Mouse (Mus musculus) stomach, embryonic 14.5 days (tissue): ENCODE measurements around the gene Vwa5b1. TPM values are rescaled to one million over a fixed set of nuclear protein-coding genes. Genes with fewer than 3 reads are reported as not detected.

Experiments used
- ATAC-seq: fragments of 200-750 bp; cut with Nextera tagmentation; 2 replicates; pipeline ENCODE4 v1.8.0; 2017; ENCODE audit warnings: low read depth, moderate TSS enrichment; ENCODE audit not compliant: insufficient number of reproducible peaks, insufficient read depth, low FRiP score
- H3K27ac ChIP-seq: fragments of 300-500 bp; sonication (generic); 2 replicates; pipeline ENCODE4 v1.5.1; 2014; ENCODE audit warnings: mild to moderate bottlenecking, low read length, moderate library complexity, mixed read lengths
- H3K27me3 ChIP-seq: fragments of 300-500 bp; sonication (generic); 2 replicates; pipeline ENCODE4 v1.6.1; 2014; ENCODE audit warnings: low read length, control low read depth, mixed read lengths; ENCODE audit not compliant: control insufficient read depth, insufficient read depth
- H3K36me3 ChIP-seq: fragments of 300-500 bp; sonication (generic); 2 replicates; pipeline ENCODE4 v1.6.1; 2014; ENCODE audit warnings: mild to moderate bottlenecking, control low read depth, low read length, moderate library complexity, mixed read lengths; ENCODE audit not compliant: control insufficient read depth, insufficient read depth
- H3K4me1 ChIP-seq: fragments of 300-500 bp; sonication (generic); 2 replicates; pipeline ENCODE4 v1.6.1; 2014; ENCODE audit warnings: low read length, control low read depth, mixed read lengths; ENCODE audit not compliant: control insufficient read depth, insufficient read depth
- H3K4me2 ChIP-seq: fragments of 300-500 bp; sonication (generic); replicated peaks from 2 replicates; pipeline ENCODE4 v1.6.1; 2014; ENCODE audit warnings: low read depth, low read length, control low read depth
- H3K4me3 ChIP-seq: fragments of 300-500 bp; sonication (generic); 2 replicates; pipeline ENCODE4 v1.5.1; 2014; ENCODE audit warnings: low read depth, low read length, control low read depth
- H3K9ac ChIP-seq: fragments of 300-500 bp; sonication (generic); replicated peaks from 2 replicates; pipeline ENCODE4 v1.6.1; 2014; ENCODE audit warnings: low read depth, mild to moderate bottlenecking, control low read depth, low read length, moderate library complexity, mixed read lengths
- H3K9me3 ChIP-seq: fragments of 300-500 bp; sonication (generic); 2 replicates; pipeline ENCODE4 v1.6.1; 2016; ENCODE audit warnings: low read depth, low read length, control low read depth; ENCODE audit not compliant: control insufficient read depth
- WGBS: fragments of 180-500 bp; shearing (Covaris S2); extraction: QIAGEN DNeasy Blood & Tissue Kit; methylation state at CpG from one replicate; pipeline ENCODE4 v1.1.7; 2014; 5-methylcytosine and 5-hydroxymethylcytosine counted together
- polyA plus RNA-seq: library from polyadenylated mRNA; unstranded; fragments of >200 nt; fragmentation: Nextera tagmentation; extraction: Ambion mirVana; gene quantifications from 2 replicates; pipeline ENCODE4 v1.2.1, GENCODE M21; 2014

Gene Vwa5b1
- polyA plus RNA-seq, 1 experiment from 2014 or later: 0.04 TPM

GRCm38 (mm10) chr4:138535610-138536009 is 100.1 kb downstream of the Vwa5b1 start:
- no peaks in the 10 kb centered on the region for H3K36me3 ChIP-seq
- H3K4me2 ChIP-seq: no peak overlapping the region
- H3K9ac ChIP-seq: no peak overlapping the region
- WGBS: 85% methylated on average over 12 of the region's 12 CpGs
- no peak overlapping the region for H3K4me3 ChIP-seq
- no peaks in the 10 kb centered on the region for H3K4me1 ChIP-seq
- no peaks in the 10 kb centered on the region for H3K9me3 ChIP-seq
- no peak overlapping the region for H3K27ac ChIP-seq
- H3K27me3 ChIP-seq: no peaks in the 10 kb centered on the region
- no peak for ATAC-seq

GRCm38 (mm10) chr4:138533877-138534276 is 101.8 kb downstream of the Vwa5b1 start:
- Histone ChIP-seq H3K9me3 (no peaks in the 10 kb centered on the region), H3K9ac (no peak overlapping the region), H3K27ac (no peak overlapping the region), H3K4me1 (no peaks in the 10 kb centered on the region), H3K36me3 (no peaks in the 10 kb centered on the region), H3K27me3 (no peaks in the 10 kb centered on the region), H3K4me2 (no peak overlapping the region), H3K4me3 (no peak overlapping the region)
- ATAC-seq: no peak
- 85% methylated on average over 2 of the region's 2 CpGs for WGBS

GRCm38 (mm10) chr4:138531761-138532160 is 103.9 kb downstream of the Vwa5b1 start:
- no peak for ATAC-seq
- 73% methylated on average over 2 of the region's 2 CpGs for WGBS

DNA sequence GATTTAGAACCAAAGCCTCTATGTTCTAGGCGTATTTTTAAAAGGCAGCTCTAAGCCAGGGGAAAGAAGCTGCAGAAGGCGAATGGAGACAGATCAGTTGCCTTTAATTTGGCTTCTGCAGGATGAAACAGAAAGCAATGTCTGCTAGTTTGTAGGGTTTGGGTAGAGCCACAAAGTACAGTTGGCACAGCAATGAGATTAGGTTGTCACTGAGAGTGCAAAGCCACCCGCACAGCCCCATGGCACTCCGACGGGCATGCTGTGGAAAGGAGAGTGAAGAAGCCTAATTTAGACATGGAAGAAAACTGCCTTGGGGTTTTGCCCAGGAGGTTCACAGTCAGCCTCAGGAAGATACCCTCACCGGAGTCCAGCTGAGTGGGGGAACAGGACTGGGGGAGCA is 105.7 kb downstream of the Vwa5b1 start:
- Histone ChIP-seq H3K27me3 (no peaks in the 10 kb centered on the region), H3K9ac (no peak overlapping the region), H3K36me3 (no peaks in the 10 kb centered on the region), H3K27ac (no peak overlapping the region), H3K4me1 (no peaks in the 10 kb centered on the region), H3K4me2 (no peak overlapping the region), H3K4me3 (no peak overlapping the region), H3K9me3 (no peaks in the 10 kb centered on the region)
- 90% methylated on average over 6 of the region's 6 CpGs for WGBS
- no peak for ATAC-seq

More at GRCm38 (mm10) chr4:138531761-138532160, 103.9 kb downstream of the Vwa5b1 start:
- H3K4me3 ChIP-seq: no peak overlapping the region
- no peak overlapping the region for H3K4me2 ChIP-seq
- no peaks in the 10 kb centered on the region for H3K36me3 ChIP-seq
- no peaks in the 10 kb centered on the region for H3K27me3 ChIP-seq
- no peak overlapping the region for H3K9ac ChIP-seq
- H3K27ac ChIP-seq: no peak overlapping the region
- no peaks in the 10 kb centered on the region for H3K4me1 ChIP-seq
- no peaks in the 10 kb centered on the region for H3K9me3 ChIP-seq

GRCm38 (mm10) chr4:138525684-138526083 is 110.0 kb downstream of the Vwa5b1 start:
- no peak overlapping the region for H3K9ac ChIP-seq
- no peak overlapping the region for H3K4me2 ChIP-seq
- WGBS: 76% methylated on average over 4 of the region's 4 CpGs
- no peak overlapping the region for H3K27ac ChIP-seq
- no peaks in the 10 kb centered on the region for H3K4me1 ChIP-seq
- ATAC-seq: no peak
- H3K4me3 ChIP-seq: no peak overlapping the region
- H3K27me3 ChIP-seq: no peaks in the 10 kb centered on the region
- H3K36me3 ChIP-seq: no peaks in the 10 kb centered on the region
- H3K9me3 ChIP-seq: no peaks in the 10 kb centered on the region

- no peaks in the 10 kb centered on the region for H3K36me3 ChIP-seq
- WGBS: 77% methylated on average over 9 of the region's 9 CpGs
- H3K9me3 ChIP-seq: no peaks in the 10 kb centered on the region
- no peak for ATAC-seq
- no peaks in the 10 kb centered on the region for H3K27me3 ChIP-seq
- no peaks in the 10 kb centered on the region for H3K4me1 ChIP-seq
- no peak overlapping the region for H3K27ac ChIP-seq
- H3K4me3 ChIP-seq: no peak overlapping the region
- no peak overlapping the region for H3K9ac ChIP-seq
- no peak overlapping the region for H3K4me2 ChIP-seq
Observed at GRCm38 (mm10) chr4:138524769-138525168, 110.9 kb downstream of the Vwa5b1 start.

- H3K4me1 ChIP-seq: no peaks in the 10 kb centered on the region
- no peak overlapping the region for H3K27ac ChIP-seq
- H3K4me2 ChIP-seq: no peak overlapping the region
- no peaks in the 10 kb centered on the region for H3K9me3 ChIP-seq
- WGBS: 33% methylated on average over 7 of the region's 7 CpGs
- H3K9ac ChIP-seq: no peak overlapping the region
- ATAC-seq: no peak
- H3K27me3 ChIP-seq: no peaks in the 10 kb centered on the region
- H3K36me3 ChIP-seq: no peaks in the 10 kb centered on the region
- no peak overlapping the region for H3K4me3 ChIP-seq
Observed at GRCm38 (mm10) chr4:138523775-138524174, 111.9 kb downstream of the Vwa5b1 start.

DNA sequence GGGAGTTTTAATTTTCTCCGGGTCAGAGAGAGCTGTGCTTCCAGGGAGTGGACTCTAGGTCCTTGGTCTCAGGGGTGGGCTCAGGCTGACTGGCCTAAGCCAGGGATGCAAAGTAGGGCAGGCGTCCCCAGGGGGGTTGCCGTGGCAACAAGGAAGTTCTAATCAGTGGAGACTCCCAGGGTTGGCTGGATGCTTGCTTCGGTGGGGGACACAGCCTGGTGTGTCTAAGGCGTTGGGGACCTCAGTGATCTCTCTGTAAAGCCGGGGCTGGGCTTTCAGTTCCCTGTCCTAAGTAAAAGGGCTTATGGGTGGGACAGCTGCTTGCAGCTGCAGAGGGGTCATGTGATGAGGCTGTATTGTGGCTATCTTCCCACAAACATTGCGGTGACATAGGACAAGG is 113.4 kb downstream of the Vwa5b1 start:
- Histone ChIP-seq H3K9me3 (no peaks in the 10 kb centered on the region), H3K9ac (no peak overlapping the region), H3K36me3 (no peaks in the 10 kb centered on the region), H3K27ac (no peak overlapping the region), H3K4me2 (no peak overlapping the region), H3K4me3 (no peak overlapping the region), H3K27me3 (no peaks in the 10 kb centered on the region), H3K4me1 (no peaks in the 10 kb centered on the region)
- WGBS: 19% methylated on average over 7 of the region's 7 CpGs
- no peak for ATAC-seq

GRCm38 (mm10) chr4:138517153-138517789 is 118.4 kb downstream of the Vwa5b1 start:
- H3K27me3 ChIP-seq: no peaks in the 10 kb centered on the region
- no peaks in the 10 kb centered on the region for H3K4me1 ChIP-seq
- no peaks in the 10 kb centered on the region for H3K9me3 ChIP-seq
- ATAC-seq: no peak
- WGBS: 36% methylated on average over 9 of the region's 9 CpGs
- no peaks in the 10 kb centered on the region for H3K36me3 ChIP-seq
- H3K4me3 ChIP-seq: no peak overlapping the region
- no peak overlapping the region for H3K4me2 ChIP-seq
- H3K27ac ChIP-seq: no peak overlapping the region
- no peak overlapping the region for H3K9ac ChIP-seq
